Mouse (Mus musculus): ENCODE measurements at regions not wholly inside any gene's neighbourhood (a gene's known extent, or its start where the extent isn't known, plus 50 kb on each side); places are given as distances from the start of the nearest gene placed in this dataset.

GRCm38 (mm10) chr11:89145281-89145945 lies 71.8 kb downstream of the Gm525 start:
- DNase-seq = no peak

GRCm38 (mm10) chr11:89142527-89143154 lies 69.0 kb downstream of the Gm525 start:
- no peak for DNase-seq
